Mouse (Mus musculus): Measurements from ENCODE around the gene Kif5a. TPM values are rescaled to one million over a fixed set of nuclear protein-coding genes. Genes with fewer than 3 reads are reported as not detected.

Gene Kif5a
- polyA plus RNA-seq, 1 experiment from 2014 or later, result 70.0 TPM

DNA sequence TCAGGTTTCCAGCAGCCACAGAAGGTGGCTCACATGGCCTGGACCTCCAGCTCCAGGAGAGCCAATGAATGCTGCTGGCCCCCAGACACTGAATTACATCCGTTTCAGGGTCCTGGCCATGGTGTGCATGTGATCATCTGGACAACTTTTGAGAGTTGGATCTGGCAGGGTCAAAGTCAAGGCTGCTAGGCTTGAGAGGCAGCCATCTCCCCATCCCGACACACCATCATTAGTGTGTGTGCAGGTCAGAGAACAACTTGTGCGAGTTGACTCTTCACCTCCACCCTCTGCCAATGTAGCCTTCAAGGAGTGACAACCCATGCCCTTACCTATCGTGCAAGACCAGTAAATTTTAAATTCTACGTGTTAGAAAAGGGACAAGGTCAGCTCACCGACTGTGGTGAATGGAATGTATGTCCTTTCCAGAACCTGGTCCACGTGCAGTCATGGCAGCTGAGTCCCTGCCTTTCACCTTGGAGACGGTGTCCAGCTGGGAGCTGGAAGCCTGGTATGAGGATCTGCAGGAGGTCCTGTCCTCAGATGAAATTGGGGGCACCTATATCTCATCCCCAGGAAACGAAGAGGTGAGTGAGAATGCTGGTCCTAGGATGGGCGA lies 31.9 kb upstream of the Kif5a start:
- Histone ChIP-seq H3K4me3 (no peak overlapping the region), H3K36me3 (peaks cover 64% of the 10 kb centered on the region), H3K27me3 (no peaks in the 10 kb centered on the region), H3K9ac (no peak overlapping the region), H3K27ac (no peak overlapping the region), H3K9me3 (replicated peaks) (no peaks in the 10 kb centered on the region), H3K4me2 (replicated peaks) (no peak overlapping the region), H3K4me1 (peaks cover 22% of the 10 kb centered on the region)
- ATAC-seq (ENCODE audit: low FRiP score), result no peak
- 86% methylated on average over 10 of the region's 10 CpGs for WGBS

DNA sequence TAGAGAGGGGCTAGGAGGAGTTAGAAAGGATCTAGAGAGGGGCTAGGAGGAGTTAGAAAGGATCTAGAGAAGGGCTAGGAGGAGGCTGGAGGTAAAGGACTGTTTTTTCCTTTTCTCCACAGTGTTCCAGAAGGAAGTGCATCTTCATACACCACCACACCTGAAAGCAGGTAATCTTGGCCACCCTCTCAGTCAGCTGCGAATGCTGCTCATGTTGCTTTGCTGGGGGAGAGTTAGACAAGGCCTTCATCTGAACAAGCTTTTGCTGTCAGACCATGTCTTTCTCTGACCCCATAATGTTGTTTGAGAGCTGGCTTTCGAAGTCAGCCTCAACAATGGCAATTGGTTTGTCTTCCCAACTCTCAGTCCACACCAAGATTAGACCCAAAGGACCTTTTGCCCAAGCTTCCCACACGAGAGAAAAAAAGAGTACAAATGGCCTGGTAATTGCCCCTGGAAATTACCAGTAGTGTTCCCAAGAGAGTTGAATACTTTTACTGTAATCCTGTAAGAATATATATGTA lies 30.5 kb upstream of the Kif5a start:
- 85% methylated on average over 3 of the region's 3 CpGs for WGBS
- Histone ChIP-seq H3K4me1 (peaks cover 27% of the 10 kb centered on the region), H3K9ac (no peak overlapping the region), H3K9me3 (replicated peaks) (no peaks in the 10 kb centered on the region), H3K36me3 (peaks cover 51% of the 10 kb centered on the region), H3K27me3 (no peaks in the 10 kb centered on the region), H3K27ac (no peak overlapping the region), H3K4me2 (replicated peaks) (no peak overlapping the region), H3K4me3 (no peak overlapping the region)
- ATAC-seq (ENCODE audit: low FRiP score), result no peak

DNA sequence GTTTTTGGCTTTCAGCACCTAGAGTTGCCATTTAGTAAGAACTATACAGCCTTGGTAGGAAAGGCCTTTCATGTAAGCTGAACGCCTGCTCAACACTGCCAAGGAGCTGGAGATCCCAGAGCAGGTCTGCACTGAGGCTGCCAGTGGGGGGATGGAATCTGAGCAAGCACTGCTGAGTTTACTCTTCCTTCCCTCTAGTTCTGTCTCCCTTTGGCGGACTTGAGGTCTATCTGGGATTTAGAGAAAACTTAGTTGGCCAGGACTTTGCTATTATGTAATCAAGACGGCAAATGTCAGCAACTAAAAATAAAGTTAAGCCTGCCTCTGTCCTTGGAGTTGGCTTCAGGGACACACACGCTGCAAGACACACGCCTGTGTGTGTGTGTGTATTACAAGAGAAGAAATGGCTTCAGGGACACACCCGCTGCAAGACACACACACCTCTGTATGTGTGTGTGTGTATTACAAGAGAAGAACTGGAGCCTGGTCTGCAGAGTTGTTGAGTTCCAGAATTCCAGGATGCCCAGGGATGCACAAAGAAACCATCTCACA lies 29.9 kb upstream of the Kif5a start:
- Histone ChIP-seq H3K4me3 (no peak overlapping the region), H3K9me3 (replicated peaks) (no peaks in the 10 kb centered on the region), H3K27ac (no peak overlapping the region), H3K9ac (no peak overlapping the region), H3K4me2 (replicated peaks) (no peak overlapping the region), H3K36me3 (peaks cover 46% of the 10 kb centered on the region), H3K4me1 (peaks cover 27% of the 10 kb centered on the region), H3K27me3 (no peaks in the 10 kb centered on the region)
- 91% methylated on average over 6 of the region's 6 CpGs for WGBS
- ATAC-seq (ENCODE audit: low FRiP score), result no peak

DNA sequence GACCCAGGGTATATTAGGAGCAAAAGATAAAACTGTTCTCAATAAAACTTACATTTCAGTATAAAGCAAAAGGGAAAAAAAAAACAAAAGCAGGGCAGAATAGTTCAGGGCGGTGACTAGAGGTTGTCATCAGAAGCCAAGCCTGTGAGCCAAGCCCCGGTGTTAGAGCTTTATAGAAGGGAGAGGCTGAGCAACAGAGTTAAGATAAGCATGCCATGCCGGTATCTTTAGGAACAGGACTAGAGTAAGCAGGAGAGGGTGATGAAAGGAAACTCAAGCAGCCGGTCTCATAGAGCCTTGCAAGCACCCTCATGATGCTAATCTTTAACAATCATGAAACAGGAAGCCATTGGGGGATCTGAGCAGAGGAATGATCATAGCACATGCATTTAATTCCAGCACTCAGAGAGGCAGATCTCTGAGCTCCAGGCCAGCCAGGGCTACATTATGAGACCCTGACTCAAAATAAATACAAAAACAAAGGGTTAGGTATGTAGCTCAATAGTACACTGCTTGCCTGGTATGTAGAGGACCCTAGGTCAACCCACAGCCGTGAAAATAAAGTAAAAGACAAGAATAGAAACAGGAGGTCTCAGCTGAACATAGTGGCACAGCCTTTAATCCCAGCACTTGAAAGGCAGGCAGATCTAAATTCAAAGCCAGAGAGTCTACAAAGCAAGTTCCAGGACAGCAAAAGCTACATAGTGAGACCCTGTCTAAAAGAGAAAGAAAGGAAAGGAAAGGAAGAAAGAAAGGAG lies 28.9 kb upstream of the Kif5a start:
- WGBS, result 53% methylated on average over 5 of the region's 5 CpGs
- peak overlapping the region; percentile 56 for H3K9ac ChIP-seq
- H3K4me2 ChIP-seq (replicated peaks), result peak overlapping the region; percentile 92
- peak overlapping the region; percentile 66 for H3K4me3 ChIP-seq
- peaks cover 36% of the 10 kb centered on the region for H3K36me3 ChIP-seq
- peaks cover 37% of the 10 kb centered on the region for H3K4me1 ChIP-seq
- H3K9me3 ChIP-seq (replicated peaks), result no peaks in the 10 kb centered on the region
- H3K27ac ChIP-seq, result peak overlapping the region; percentile 97; the same call in 1 of the 2 replicates
- no peak for ATAC-seq (ENCODE audit: low FRiP score)
- H3K27me3 ChIP-seq, result no peaks in the 10 kb centered on the region

DNA sequence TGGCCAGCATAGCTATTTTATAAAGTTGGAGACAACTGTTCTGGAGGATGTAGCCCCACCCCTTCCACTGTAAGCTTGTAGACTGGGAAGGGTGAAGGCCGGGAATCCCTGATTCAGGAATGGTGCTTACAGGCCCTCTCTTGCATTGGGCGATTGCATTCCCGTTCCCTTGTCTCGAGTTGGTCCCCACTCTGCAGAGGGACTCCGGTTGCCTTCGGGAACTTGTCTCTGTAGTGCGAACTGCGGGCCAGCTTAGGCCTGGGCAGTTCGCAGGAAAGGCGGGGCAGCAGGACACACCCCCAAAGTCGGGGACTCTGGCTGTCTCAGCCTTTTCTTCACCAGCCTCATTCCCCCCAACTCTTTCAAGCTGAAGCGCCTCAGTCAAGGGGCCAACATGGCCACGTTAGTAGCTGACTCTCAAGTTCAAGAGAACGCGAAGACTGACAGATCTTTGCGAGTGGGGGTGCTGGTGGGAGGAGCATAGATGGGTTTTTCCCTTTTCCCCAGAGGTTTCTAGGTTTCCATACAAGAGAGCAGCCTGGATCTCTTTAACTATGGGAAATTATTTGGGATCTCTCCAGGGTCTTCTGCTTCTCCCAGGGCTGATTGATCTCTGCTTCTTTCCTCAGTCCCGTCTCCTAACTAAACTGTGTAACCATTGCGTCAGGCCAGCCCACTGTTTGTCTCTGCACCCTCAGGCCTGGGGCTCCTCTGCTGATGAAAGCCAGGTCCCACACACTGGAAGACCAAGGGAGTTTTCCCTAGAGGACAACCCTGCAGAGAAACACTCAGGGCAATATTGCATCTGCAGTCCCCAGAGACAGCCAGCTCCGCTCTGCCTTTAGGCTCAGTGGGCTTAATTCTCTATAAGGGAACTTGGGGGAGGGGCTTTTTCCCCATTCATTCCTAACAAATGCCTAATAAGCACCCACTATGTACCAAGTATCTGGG lies 28.1 kb upstream of the Kif5a start:
- peaks cover 45% of the 10 kb centered on the region for H3K4me1 ChIP-seq
- 6% methylated on average over 19 of the region's 19 CpGs for WGBS
- H3K4me3 ChIP-seq, result peak overlapping the region; percentile 66
- peak; percentile 46 for ATAC-seq (ENCODE audit: low FRiP score)
- peak overlapping the region; percentile 97 for H3K27ac ChIP-seq
- no peaks in the 10 kb centered on the region for H3K27me3 ChIP-seq
- H3K9ac ChIP-seq, result peak overlapping the region; percentile 56
- peaks cover 33% of the 10 kb centered on the region for H3K36me3 ChIP-seq
- H3K9me3 ChIP-seq (replicated peaks), result no peaks in the 10 kb centered on the region
- H3K4me2 ChIP-seq (replicated peaks), result peak overlapping the region; percentile 92

DNA sequence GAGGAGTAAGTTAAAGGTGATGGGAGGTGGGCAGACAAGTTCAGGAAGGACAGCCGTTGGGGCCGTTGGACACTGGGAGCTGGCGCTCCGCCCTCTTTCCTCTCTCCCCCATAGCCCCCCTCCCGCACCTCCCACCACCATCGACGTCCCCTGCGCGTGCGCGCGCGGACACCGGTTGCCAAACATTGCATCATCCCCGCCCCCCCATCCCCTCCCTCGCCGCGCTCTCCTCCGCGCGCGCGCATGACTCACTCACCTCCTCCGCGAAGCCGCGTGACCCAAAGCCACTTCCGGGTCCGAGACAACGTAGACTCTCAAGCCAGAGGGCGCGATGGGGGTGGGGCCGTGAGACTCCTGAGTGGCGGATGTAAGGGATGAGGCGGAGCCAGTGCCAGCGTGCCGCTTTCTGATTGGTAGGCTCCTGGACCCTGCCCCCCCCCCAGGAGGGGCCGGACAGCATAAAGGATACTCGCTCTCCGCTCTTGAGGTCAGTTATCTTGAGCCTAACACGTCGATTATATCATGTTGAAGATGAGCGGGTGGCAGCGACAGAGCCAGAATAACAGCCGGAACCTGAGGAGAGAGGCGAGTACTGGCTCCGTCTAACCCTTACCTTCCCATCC lies 27.3 kb upstream of the Kif5a start:
- Histone ChIP-seq H3K4me1 (peaks cover 52% of the 10 kb centered on the region), H3K4me2 (replicated peaks) (peak overlapping the region; percentile 92), H3K27ac (peak overlapping the region; percentile 97), H3K9me3 (replicated peaks) (no peaks in the 10 kb centered on the region), H3K4me3 (peak overlapping the region; percentile 66), H3K27me3 (no peaks in the 10 kb centered on the region), H3K36me3 (peaks cover 33% of the 10 kb centered on the region), H3K9ac (peak overlapping the region; percentile 56)
- peak; percentile 92 for ATAC-seq (ENCODE audit: low FRiP score)
- WGBS, result under 1% methylated on average over 42 of the region's 47 CpGs

DNA sequence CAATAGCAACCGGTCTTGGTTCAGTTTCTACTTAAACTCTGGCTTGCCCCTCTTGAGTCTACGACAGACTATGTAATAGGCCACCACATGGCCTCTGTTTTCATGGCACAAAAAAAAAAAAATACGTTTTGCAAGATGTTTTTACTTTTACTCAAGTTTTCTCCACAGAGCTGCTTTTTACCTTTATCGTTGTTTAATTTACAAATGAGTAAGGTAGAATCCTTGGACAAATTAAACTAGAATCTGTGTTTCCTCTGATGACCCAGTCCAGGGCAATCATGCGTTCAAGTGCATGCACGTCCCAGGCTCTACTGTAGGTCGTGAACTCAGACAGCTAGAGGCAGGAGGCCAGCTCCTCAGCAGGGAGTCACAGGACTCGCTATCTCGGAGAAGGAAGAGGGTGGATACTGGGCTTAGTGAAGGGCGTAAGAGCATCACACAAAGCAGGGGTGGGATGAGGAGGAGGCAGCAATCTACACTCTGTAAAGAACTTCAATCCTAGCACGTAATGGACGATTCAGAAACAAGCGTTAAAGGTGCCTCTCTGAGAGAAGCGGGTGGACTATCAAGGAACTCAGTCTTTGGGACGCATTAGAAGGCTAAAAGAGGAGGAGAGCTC lies 26.5 kb upstream of the Kif5a start:
- no peaks in the 10 kb centered on the region for H3K27me3 ChIP-seq
- no peaks in the 10 kb centered on the region for H3K9me3 ChIP-seq (replicated peaks)
- peak overlapping the region; percentile 66 for H3K4me3 ChIP-seq
- ATAC-seq (ENCODE audit: low FRiP score), result peak; percentile 4
- H3K4me2 ChIP-seq (replicated peaks), result peak overlapping the region; percentile 92
- peak overlapping the region; percentile 97 for H3K27ac ChIP-seq
- H3K36me3 ChIP-seq, result peaks cover 33% of the 10 kb centered on the region
- H3K9ac ChIP-seq, result peak overlapping the region; percentile 88
- H3K4me1 ChIP-seq, result peaks cover 57% of the 10 kb centered on the region
- 2% methylated on average over 15 of the region's 15 CpGs for WGBS

DNA sequence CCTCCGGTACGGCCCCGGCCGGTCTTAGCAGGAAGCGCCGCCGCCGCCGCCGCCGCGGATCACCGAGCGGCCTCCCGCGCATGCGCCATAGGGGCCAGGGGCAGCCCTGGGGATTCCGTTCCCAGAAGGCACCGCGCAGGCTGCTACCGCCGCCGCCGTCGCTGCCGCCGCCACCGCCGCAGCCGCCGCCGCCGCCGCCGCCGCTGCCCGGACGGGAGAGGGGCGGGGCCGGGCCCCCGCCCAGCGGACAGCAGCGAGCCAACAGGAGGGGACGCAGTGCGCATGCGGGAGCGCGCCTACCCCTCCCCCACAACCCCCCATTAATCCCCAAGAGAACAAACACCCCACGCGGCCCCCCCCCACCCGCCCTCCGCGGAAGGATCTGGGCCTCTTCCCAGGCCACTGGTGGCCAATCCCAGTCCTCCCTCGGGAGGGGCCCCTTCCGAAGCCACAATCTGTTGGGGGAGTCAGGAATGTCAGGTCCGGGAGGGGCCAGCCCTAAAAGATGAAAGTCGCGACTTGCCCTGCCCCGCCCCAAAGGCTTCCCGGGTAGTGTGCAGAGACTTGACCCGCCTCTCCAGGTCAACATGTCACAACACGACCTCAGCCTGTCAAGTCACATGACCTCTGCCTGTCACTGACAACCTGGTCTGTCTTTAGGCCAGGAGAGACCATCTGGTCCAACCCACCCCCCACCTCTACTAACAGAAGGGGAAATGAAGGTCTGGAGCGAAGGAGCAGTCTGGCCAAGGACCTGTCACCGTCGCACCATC lies 25.8 kb upstream of the Kif5a start, which contains the start of gene Mbd6:
TSS of gene Mbd6 (minus strand) at position 219 of the 773 bp plus-strand sequence.
- peak within 1 kb of the TSS; percentile 97 for H3K27ac ChIP-seq
- peak within 1 kb of the TSS; percentile 92 for H3K4me2 ChIP-seq (replicated peaks)
- H3K9me3 ChIP-seq (replicated peaks), result no peaks in the 10 kb centered on the region
- peak within 1 kb of the TSS; percentile 66 for H3K4me3 ChIP-seq
- H3K36me3 ChIP-seq, result peaks cover 33% of the 10 kb centered on the region
- H3K9ac ChIP-seq, result peak within 1 kb of the TSS; percentile 88
- peak; percentile 14 for ATAC-seq (ENCODE audit: low FRiP score)
- peaks cover 58% of the 10 kb centered on the region for H3K4me1 ChIP-seq
- H3K27me3 ChIP-seq, result no peaks in the 10 kb centered on the region
- under 1% methylated on average over 55 of the region's 65 CpGs for WGBS

DNA sequence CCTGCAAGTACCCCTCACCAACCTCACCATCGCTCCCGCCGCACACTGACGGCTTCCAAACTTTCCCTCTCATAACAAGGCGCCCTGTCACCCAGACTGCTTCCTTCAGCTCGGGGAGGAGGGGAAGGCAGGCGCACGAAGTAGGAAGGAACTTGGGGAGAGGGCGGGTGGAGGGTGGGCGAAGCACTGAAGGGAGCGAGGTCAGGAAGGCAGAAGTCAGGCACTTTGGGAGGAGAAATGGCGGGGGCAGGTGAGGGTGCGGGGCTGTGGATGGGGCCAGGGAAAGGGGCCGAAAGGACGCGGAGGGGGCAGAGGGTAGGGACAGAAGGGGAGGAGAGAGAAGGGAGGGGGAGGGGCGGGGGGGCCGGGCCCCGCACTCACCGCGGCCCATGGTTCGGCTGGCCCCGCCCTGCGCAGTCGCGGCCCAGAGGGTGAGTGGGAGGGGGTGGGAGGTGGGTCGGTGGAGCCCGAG lies 25.2 kb upstream of the Kif5a start:
- peak; percentile 0 for ATAC-seq (ENCODE audit: low FRiP score)
- H3K9ac ChIP-seq, result peak overlapping the region; percentile 88
- peak overlapping the region; percentile 97 for H3K27ac ChIP-seq
- no peaks in the 10 kb centered on the region for H3K27me3 ChIP-seq
- H3K36me3 ChIP-seq, result peaks cover 34% of the 10 kb centered on the region
- H3K4me1 ChIP-seq, result peaks cover 56% of the 10 kb centered on the region
- H3K9me3 ChIP-seq (replicated peaks), result no peaks in the 10 kb centered on the region
- H3K4me2 ChIP-seq (replicated peaks), result peak overlapping the region; percentile 92
- 0% methylated on average over 21 of the region's 28 CpGs for WGBS
- H3K4me3 ChIP-seq, result peak overlapping the region; percentile 66

DNA sequence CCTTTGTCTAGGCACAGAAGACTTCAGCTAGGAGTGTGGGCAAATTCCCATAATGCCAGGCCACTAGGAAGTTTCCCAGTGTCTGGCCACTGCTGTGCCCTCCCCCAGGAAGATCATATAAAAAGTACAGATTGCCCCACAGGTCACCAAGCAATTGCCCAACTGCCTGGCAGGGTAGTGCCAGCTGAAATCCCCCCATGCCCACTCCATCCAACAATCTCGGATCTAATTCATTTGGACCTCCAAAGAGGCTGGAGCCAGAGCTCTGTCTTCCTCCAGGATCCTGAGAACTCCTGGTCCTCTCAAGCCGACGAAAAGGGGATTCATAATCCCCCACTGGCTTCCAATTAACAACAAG lies 24.8 kb upstream of the Kif5a start:
- no peak for ATAC-seq (ENCODE audit: low FRiP score)
- WGBS, result 5% methylated on average over 3 of the region's 3 CpGs
- H3K4me1 ChIP-seq, result peaks cover 52% of the 10 kb centered on the region

More for the DNA sequence above, 24.8 kb upstream of the Kif5a start:
- Histone ChIP-seq H3K4me3 (peak overlapping the region; percentile 66), H3K9me3 (replicated peaks) (no peaks in the 10 kb centered on the region), H3K4me2 (replicated peaks) (peak overlapping the region; percentile 92), H3K36me3 (peaks cover 38% of the 10 kb centered on the region), H3K27me3 (no peaks in the 10 kb centered on the region), H3K27ac (peak overlapping the region; percentile 97), H3K9ac (peak overlapping the region; percentile 88)
